Mouse (Mus musculus) adrenal gland, postnatal 4 days (tissue): ENCODE measurements around the gene Serpinb6b. TPM values are rescaled to one million over a fixed set of nuclear protein-coding genes. Genes with fewer than 3 reads are reported as not detected.

Source experiments
- DNase-seq, 2 experiments: peaks; one replicate each; pipeline ENCODE4 v3.0.0; 2021 to 2022; ENCODE audit warnings: low spot score in 2 of 2, mixed read lengths in 2 of 2
- total RNA-seq, 2 experiments: library from RNA; stranded (reverse); gene quantifications; 2 replicates each; pipeline ENCODE4 v1.2.3; 2021

The Serpinb6b gene
- total RNA-seq, 2 experiments from 2014 or later: 60.3 to 62.4 TPM

- no peak for DNase-seq
Observed at GRCm38 (mm10) chr13:33028550-33028949, 63.5 kb downstream of the Serpinb6b start.

Other genes with a start within 250 kb of the Serpinb6b start
- 1 to 10 TPM; 3.1 to 4.9 TPM for gene Mylk4, start 181.3 kb upstream of the Serpinb6b start, total RNA-seq
- 10 to 100 TPM; 44.9 TPM for gene Wrnip1, start 163.2 kb upstream of the Serpinb6b start, total RNA-seq
- gene D930007J09Rik, start 162.4 kb upstream of the Serpinb6b start, total RNA-seq: not detected
- gene Serpinb1a, start 114.0 kb upstream of the Serpinb6b start, total RNA-seq: 10 to 100 TPM; 32.7 to 41.3 TPM
- under 1 TPM in 1 of 2 experiments, not detected in 1; 0.31 TPM for gene Serpinb1c, start 67.0 kb upstream of the Serpinb6b start, total RNA-seq
- gene Serpinb9, start 38.0 kb downstream of the Serpinb6b start, total RNA-seq: 10 to 100 TPM; 18.3 to 18.7 TPM
- gene Serpinb9b, start 62.2 kb downstream of the Serpinb6b start, total RNA-seq: under 1 TPM in 1 of 2 experiments, not detected in 1; 0.08 TPM
- under 1 TPM; 0.42 to 0.76 TPM for gene Serpinb1b, start 113.4 kb downstream of the Serpinb6b start, total RNA-seq
- not detected for gene Serpinb9c, start 194.5 kb downstream of the Serpinb6b start, total RNA-seq
- gene Serpinb9d, start 227.8 kb downstream of the Serpinb6b start, total RNA-seq: not detected